Mouse (Mus musculus) subcutaneous adipose tissue, adult 2 months (tissue): ENCODE data around the gene Rgs7bp. TPM values are rescaled to one million over a fixed set of nuclear protein-coding genes. Genes with fewer than 3 reads are reported as not detected.

Source experiments
- polyA plus RNA-seq: library from polyadenylated mRNA; depleted of rRNA; stranded (reverse); fragments of >200 nt; gene quantifications from 2 replicates; pipeline ENCODE4 v1.2.3, GENCODE M21; 2012; ENCODE audit warnings: low replicate concordance; rRNA removed

Gene Rgs7bp
- 2.0 and 2.2 TPM in 2 replicates for polyA plus RNA-seq

GRCm38 (mm10) chr13:105054181-105054940 is at the start of gene Rgs7bp:
Rgs7bp (minus strand) TSS chr13:105054930.

DNA sequence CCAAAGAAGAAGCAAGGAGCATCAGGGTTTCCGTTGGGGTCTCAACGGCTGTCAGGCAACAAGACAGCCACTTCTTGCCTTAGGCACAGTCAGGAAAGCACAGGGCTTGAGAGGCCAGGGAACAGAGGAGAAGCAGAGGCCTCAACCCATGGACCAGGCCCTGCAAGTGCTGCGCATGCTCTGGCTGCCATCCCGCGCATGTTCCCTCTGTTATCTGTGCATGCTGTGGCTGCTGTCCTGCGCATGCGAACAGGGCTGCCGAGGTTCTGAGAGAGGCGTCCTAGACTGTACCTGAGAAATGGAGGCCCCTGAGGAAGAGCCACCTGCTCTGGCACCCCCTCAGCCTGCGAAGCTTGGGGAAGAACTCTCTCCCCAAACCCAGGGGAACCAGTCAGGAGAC is 27.1 kb upstream of the Rgs7bp start, which contains the start of gene 4933425L06Rik:
TSS of gene 4933425L06Rik (plus strand) at position 261 of the 400 bp plus-strand sequence.

Other genes with a start within 250 kb of the Rgs7bp start
- 7.1 and 9.2 TPM in 2 replicates for gene Cwc27, start 237.8 kb downstream of the Rgs7bp start, polyA plus RNA-seq
- gene Shisal2b, start 191.0 kb downstream of the Rgs7bp start, polyA plus RNA-seq, result not detected in 2 replicates
- not detected in 2 replicates for gene 4933425L06Rik, start 27.2 kb upstream of the Rgs7bp start, polyA plus RNA-seq
- 0.66 and 3.9 TPM in 2 replicates for gene Rnf180, start 239.9 kb upstream of the Rgs7bp start, polyA plus RNA-seq